Mouse (Mus musculus): ENCODE data around the gene Galp. TPM values are rescaled to one million over a fixed set of nuclear protein-coding genes. Genes with fewer than 3 reads are reported as not detected.
A peak's percentile ranks its signal among the peaks of the same experiment; 100 is the strongest.

Gene Galp
- polyA plus RNA-seq, 1 experiment from 2014 or later: not detected

- DNase-seq (ENCODE audit: low spot score) (no peak), ATAC-seq (ENCODE audit: low FRiP score) (no peak)
- no peaks in the 10 kb centered on the region for H3K4me1 ChIP-seq (replicated peaks; ENCODE audit: control insufficient read depth, insufficient read depth, low read length)
- H3K27ac ChIP-seq (ENCODE audit: low read depth, low read length): no peak overlapping the region
- no peaks in the 10 kb centered on the region for H3K27me3 ChIP-seq (ENCODE audit: control insufficient read depth, insufficient read depth, low read length)
- H3K9me3 ChIP-seq (ENCODE audit: control insufficient read depth, low read length): no peaks in the 10 kb centered on the region
- H3K36me3 ChIP-seq (ENCODE audit: control insufficient read depth, insufficient read depth, low read length): 0 out of 2 replicates have a peak, but pooled peaks cover 8% of the 10 kb centered on the region
- no peak overlapping the region for H3K4me3 ChIP-seq (ENCODE audit: low read depth, low read length)
- H3K9ac ChIP-seq (ENCODE audit: low read depth, low read length): no peak overlapping the region
- no peak overlapping the region for H3K4me2 ChIP-seq (replicated peaks; ENCODE audit: low read depth, low read length)
- 91% methylated on average over 8 of the region's 8 CpGs for WGBS
Measured at GRCm38 (mm10) chr7:6184521-6184920, 12.4 kb upstream of the Galp start.

GRCm38 (mm10) chr7:6185391-6185790, 11.5 kb upstream of the Galp start:
- H3K9ac ChIP-seq (ENCODE audit: low read depth, low read length): no peak overlapping the region
- H3K4me3 ChIP-seq (ENCODE audit: low read depth, low read length): no peak overlapping the region
- ATAC-seq (ENCODE audit: low FRiP score) (no peak), DNase-seq (ENCODE audit: low spot score) (no peak)
- H3K4me1 ChIP-seq (replicated peaks; ENCODE audit: control insufficient read depth, insufficient read depth, low read length): no peaks in the 10 kb centered on the region
- H3K27me3 ChIP-seq (ENCODE audit: control insufficient read depth, insufficient read depth, low read length): no peaks in the 10 kb centered on the region
- no peak overlapping the region for H3K4me2 ChIP-seq (replicated peaks; ENCODE audit: low read depth, low read length)
- 91% methylated on average over 1 of the region's 1 CpGs for WGBS
- H3K36me3 ChIP-seq (ENCODE audit: control insufficient read depth, insufficient read depth, low read length): 0 out of 2 replicates have a peak, but pooled peaks cover 8% of the 10 kb centered on the region
- H3K27ac ChIP-seq (ENCODE audit: low read depth, low read length): no peak overlapping the region
- H3K9me3 ChIP-seq (ENCODE audit: control insufficient read depth, low read length): no peaks in the 10 kb centered on the region

GRCm38 (mm10) chr7:6186176-6186575, 10.7 kb upstream of the Galp start:
- no peaks in the 10 kb centered on the region for H3K9me3 ChIP-seq (ENCODE audit: control insufficient read depth, low read length)
- H3K4me3 ChIP-seq (ENCODE audit: low read depth, low read length): no peak overlapping the region
- H3K4me1 ChIP-seq (replicated peaks; ENCODE audit: control insufficient read depth, insufficient read depth, low read length): no peaks in the 10 kb centered on the region
- H3K36me3 ChIP-seq (ENCODE audit: control insufficient read depth, insufficient read depth, low read length): 0 out of 2 replicates have a peak, but pooled peaks cover 8% of the 10 kb centered on the region
- no peak overlapping the region for H3K27ac ChIP-seq (ENCODE audit: low read depth, low read length)
- 92% methylated on average over 2 of the region's 2 CpGs for WGBS
- DNase-seq (ENCODE audit: low spot score): no peak
- ATAC-seq (ENCODE audit: low FRiP score): no peak
- H3K4me2 ChIP-seq (replicated peaks; ENCODE audit: low read depth, low read length): no peak overlapping the region
- no peaks in the 10 kb centered on the region for H3K27me3 ChIP-seq (ENCODE audit: control insufficient read depth, insufficient read depth, low read length)
- no peak overlapping the region for H3K9ac ChIP-seq (ENCODE audit: low read depth, low read length)

GRCm38 (mm10) chr7:6186756-6187155, 10.1 kb upstream of the Galp start:
- Histone ChIP-seq H3K9me3 (ENCODE audit: control insufficient read depth, low read length) (no peaks in the 10 kb centered on the region), H3K4me2 (replicated peaks; ENCODE audit: low read depth, low read length) (no peak overlapping the region), H3K27me3 (ENCODE audit: control insufficient read depth, insufficient read depth, low read length) (no peaks in the 10 kb centered on the region), H3K9ac (ENCODE audit: low read depth, low read length) (no peak overlapping the region), H3K4me3 (ENCODE audit: low read depth, low read length) (no peak overlapping the region), H3K27ac (ENCODE audit: low read depth, low read length) (no peak overlapping the region), H3K4me1 (replicated peaks; ENCODE audit: control insufficient read depth, insufficient read depth, low read length) (no peaks in the 10 kb centered on the region), H3K36me3 (ENCODE audit: control insufficient read depth, insufficient read depth, low read length) (0 out of 2 replicates have a peak, but pooled peaks cover 8% of the 10 kb centered on the region)
- DNase-seq (ENCODE audit: low spot score) (no peak), ATAC-seq (ENCODE audit: low FRiP score) (no peak)
- 93% methylated on average over 2 of the region's 2 CpGs for WGBS

GRCm38 (mm10) chr7:6189542-6189941, 7.3 kb upstream of the Galp start:
- H3K4me1 ChIP-seq (replicated peaks; ENCODE audit: control insufficient read depth, insufficient read depth, low read length): no peaks in the 10 kb centered on the region
- DNase-seq (ENCODE audit: low spot score): no peak
- H3K4me3 ChIP-seq (ENCODE audit: low read depth, low read length): no peak overlapping the region
- H3K27me3 ChIP-seq (ENCODE audit: control insufficient read depth, insufficient read depth, low read length): no peaks in the 10 kb centered on the region
- no peak overlapping the region for H3K4me2 ChIP-seq (replicated peaks; ENCODE audit: low read depth, low read length)
- H3K27ac ChIP-seq (ENCODE audit: low read depth, low read length): no peak overlapping the region
- no peak for ATAC-seq (ENCODE audit: low FRiP score)
- no peaks in the 10 kb centered on the region for H3K9me3 ChIP-seq (ENCODE audit: control insufficient read depth, low read length)
- H3K36me3 ChIP-seq (ENCODE audit: control insufficient read depth, insufficient read depth, low read length): 0 out of 2 replicates have a peak, but pooled peaks cover 8% of the 10 kb centered on the region
- no peak overlapping the region for H3K9ac ChIP-seq (ENCODE audit: low read depth, low read length)
- 38% methylated on average over 41 of the region's 45 CpGs for WGBS

GRCm38 (mm10) chr7:6191376-6191775, 5.5 kb upstream of the Galp start:
- Histone ChIP-seq H3K4me2 (replicated peaks; ENCODE audit: low read depth, low read length) (no peak overlapping the region), H3K27ac (ENCODE audit: low read depth, low read length) (no peak overlapping the region), H3K4me3 (ENCODE audit: low read depth, low read length) (no peak overlapping the region), H3K9ac (ENCODE audit: low read depth, low read length) (no peak overlapping the region), H3K9me3 (ENCODE audit: control insufficient read depth, low read length) (no peaks in the 10 kb centered on the region), H3K27me3 (ENCODE audit: control insufficient read depth, insufficient read depth, low read length) (no peaks in the 10 kb centered on the region), H3K36me3 (ENCODE audit: control insufficient read depth, insufficient read depth, low read length) (0 out of 2 replicates have a peak, but pooled peaks cover 4% of the 10 kb centered on the region), H3K4me1 (replicated peaks; ENCODE audit: control insufficient read depth, insufficient read depth, low read length) (no peaks in the 10 kb centered on the region)
- ATAC-seq (ENCODE audit: low FRiP score) (peak; percentile 13; the same call in 1 of the 2 replicates), DNase-seq (ENCODE audit: low spot score) (peak; percentile 77)
- 46% methylated on average over 3 of the region's 3 CpGs for WGBS

- Histone ChIP-seq H3K9me3 (ENCODE audit: control insufficient read depth, low read length) (no peaks in the 10 kb centered on the region), H3K4me3 (ENCODE audit: low read depth, low read length) (no peak overlapping the region), H3K4me1 (replicated peaks; ENCODE audit: control insufficient read depth, insufficient read depth, low read length) (no peaks in the 10 kb centered on the region), H3K27me3 (ENCODE audit: control insufficient read depth, insufficient read depth, low read length) (no peaks in the 10 kb centered on the region), H3K4me2 (replicated peaks; ENCODE audit: low read depth, low read length) (no peak overlapping the region), H3K27ac (ENCODE audit: low read depth, low read length) (no peak overlapping the region), H3K36me3 (ENCODE audit: control insufficient read depth, insufficient read depth, low read length) (no peaks in the 10 kb centered on the region), H3K9ac (ENCODE audit: low read depth, low read length) (no peak overlapping the region)
- peak; percentile 80 for DNase-seq (ENCODE audit: low spot score)
- 27% methylated on average over 5 of the region's 5 CpGs for WGBS
- ATAC-seq (ENCODE audit: low FRiP score): peak; percentile 79
Measured at GRCm38 (mm10) chr7:6194129-6194528, 2.8 kb upstream of the Galp start.

- WGBS: 39% methylated on average over 2 of the region's 2 CpGs
- H3K4me2 ChIP-seq (replicated peaks; ENCODE audit: low read depth, low read length): no peak overlapping the region
- H3K4me3 ChIP-seq (ENCODE audit: low read depth, low read length): no peak overlapping the region
- no peak overlapping the region for H3K9ac ChIP-seq (ENCODE audit: low read depth, low read length)
- H3K36me3 ChIP-seq (ENCODE audit: control insufficient read depth, insufficient read depth, low read length): no peaks in the 10 kb centered on the region
- no peak for DNase-seq (ENCODE audit: low spot score)
- no peak overlapping the region for H3K27ac ChIP-seq (ENCODE audit: low read depth, low read length)
- no peaks in the 10 kb centered on the region for H3K4me1 ChIP-seq (replicated peaks; ENCODE audit: control insufficient read depth, insufficient read depth, low read length)
- H3K27me3 ChIP-seq (ENCODE audit: control insufficient read depth, insufficient read depth, low read length): no peaks in the 10 kb centered on the region
- no peak for ATAC-seq (ENCODE audit: low FRiP score)
- no peaks in the 10 kb centered on the region for H3K9me3 ChIP-seq (ENCODE audit: control insufficient read depth, low read length)
Measured at GRCm38 (mm10) chr7:6195777-6196176, 1.1 kb upstream of the Galp start.

GRCm38 (mm10) chr7:6204200-6204599, 7.3 kb downstream of the Galp start:
- Histone ChIP-seq H3K27me3 (ENCODE audit: control insufficient read depth, insufficient read depth, low read length) (no peaks in the 10 kb centered on the region), H3K9me3 (ENCODE audit: control insufficient read depth, low read length) (no peaks in the 10 kb centered on the region), H3K4me2 (replicated peaks; ENCODE audit: low read depth, low read length) (no peak overlapping the region), H3K36me3 (ENCODE audit: control insufficient read depth, insufficient read depth, low read length) (no peaks in the 10 kb centered on the region), H3K4me3 (ENCODE audit: low read depth, low read length) (no peak overlapping the region), H3K9ac (ENCODE audit: low read depth, low read length) (no peak overlapping the region), H3K4me1 (replicated peaks; ENCODE audit: control insufficient read depth, insufficient read depth, low read length) (no peaks in the 10 kb centered on the region), H3K27ac (ENCODE audit: low read depth, low read length) (no peak overlapping the region)
- 84% methylated on average over 3 of the region's 3 CpGs for WGBS
- no peak for DNase-seq (ENCODE audit: low spot score)
- no peak for ATAC-seq (ENCODE audit: low FRiP score)
